25 mouse cellular contexts compared by ENCODE assay signal in genomic region chr1:132567336-132568125, GRCm38 (mm10). TPM values are rescaled to one million over a fixed set of nuclear protein-coding genes. Genes with fewer than 3 reads are reported as not detected.
DNase-seq lines count a peak whose midpoint lies in the region; ATAC-seq and TF ChIP-seq lines count a peak whose summit lies in the region.
"Had no signal": no experiment of that assay in that cellular context is flagged by ENCODE, and none has a peak within 500 bp of the region (broad histone marks: within the 10 kb centered on the region; RNA-seq: fewer than 3 reads in every experiment).

No protein-coding gene starts in this region.

- H3K27me3 ChIP-seq in cerebellum, adult 2 months (ENCODE audit: control insufficient read depth, insufficient read depth, low read length) = no peaks in the 10 kb centered on the region
- H3K27me3 ChIP-seq in heart, embryonic 10.5 days (ENCODE audit: insufficient read depth, poor library complexity, severe bottlenecking) = peaks cover 60% of the 10 kb centered on the region
- no peaks in the 10 kb centered on the region for H3K27me3 ChIP-seq in midbrain, embryonic 12.5 days
- H3K27me3 ChIP-seq in midbrain, embryonic 11.5 days (ENCODE audit: control insufficient read depth, insufficient read depth, low read length) = no peaks in the 10 kb centered on the region
- H3K27me3 ChIP-seq in forebrain, embryonic 16.5 days (replicated peaks; ENCODE audit: control insufficient read depth, insufficient read depth, low read length) = no peaks in the 10 kb centered on the region
- H3K27me3 ChIP-seq: embryonic facial prominence, embryonic 12.5 days; hindbrain, embryonic 15.5 days; intestine, embryonic 15.5 days; liver, embryonic 13.5 days; neural tube, embryonic 12.5 days had no signal

- TF ChIP-seq CTCF in cerebellum, adult 2 months (IDR thresholded peaks at IDR 0.05; ENCODE audit: borderline replicate concordance, insufficient read depth, low read depth, low read length) = no peak

- H3K9ac ChIP-seq in midbrain, embryonic 12.5 days (replicated peaks) = no peak overlapping the region
- H3K9ac ChIP-seq in midbrain, embryonic 11.5 days (ENCODE audit: low read length) = no peak overlapping the region
- no peak overlapping the region for H3K9ac ChIP-seq in forebrain, embryonic 16.5 days (replicated peaks; ENCODE audit: low read depth, low read length)
- H3K9ac ChIP-seq: embryonic facial prominence, embryonic 12.5 days; heart, embryonic 13.5 days; hindbrain, embryonic 15.5 days; intestine, embryonic 15.5 days; liver, embryonic 13.5 days; lung, embryonic 14.5 days; neural tube, embryonic 12.5 days had no signal

- peaks cover 66% of the 10 kb centered on the region for H3K4me1 ChIP-seq in cerebellum, adult 2 months (ENCODE audit: control insufficient read depth, insufficient read depth, low read length)
- peaks cover 22% of the 10 kb centered on the region for H3K4me1 ChIP-seq in heart, embryonic 10.5 days
- H3K4me1 ChIP-seq in midbrain, embryonic 12.5 days = peaks cover 4% of the 10 kb centered on the region
- H3K4me1 ChIP-seq in midbrain, embryonic 11.5 days (ENCODE audit: control insufficient read depth, insufficient read depth, low read length) = peaks cover 9% of the 10 kb centered on the region
- peaks cover 26% of the 10 kb centered on the region for H3K4me1 ChIP-seq in forebrain, embryonic 16.5 days (replicated peaks; ENCODE audit: control insufficient read depth, insufficient read depth, low read length)
- H3K4me1 ChIP-seq: liver, embryonic 13.5 days had no signal

- no peak for ATAC-seq in midbrain, embryonic 12.5 days (ENCODE audit: low FRiP score, low read depth)
- no peak for ATAC-seq in midbrain, embryonic 11.5 days (ENCODE audit: low FRiP score)
- ATAC-seq in forebrain, embryonic 16.5 days = 0 out of 2 replicates have a peak, but pooled peaks have one; percentile 2
- ATAC-seq in megakaryocyte progenitor cell, adult 5-6 weeks (replicated peaks; ENCODE audit: poor library complexity) = no peak
- ATAC-seq: activated CD4-positive, CD25-positive, alpha-beta regulatory T cell, adult 4 months; intestine, embryonic 15.5 days had no signal

- DNase-seq in cerebellum, adult 9-11 months = peak; percentile 55
- no peak for DNase-seq in cerebellum, adult 2 months
- no peak for DNase-seq in heart, embryonic 10.5 days (ENCODE audit: low spot score)
- no peak for DNase-seq in heart, postnatal 14 days
- no peak for DNase-seq in midbrain, embryonic 11.5 days (ENCODE audit: low spot score, missing footprints)
- DNase-seq: adrenal gland, adult 8-10 months; gastrocnemius, postnatal 14 days; heart, adult 18-20 months; kidney, adult 9 months; kidney, postnatal 14 days; liver, embryonic 13.5 days; lung, embryonic 14.5 days; right cerebral cortex, postnatal 4 days; thymus, postnatal 14 days had no signal

- intact Hi-C loops in heart, postnatal 14 days (cut with DNase I) = no loop called here

- H3K4me2 ChIP-seq in midbrain, embryonic 12.5 days (replicated peaks) = no peak overlapping the region
- no peak overlapping the region for H3K4me2 ChIP-seq in midbrain, embryonic 11.5 days
- H3K4me2 ChIP-seq in forebrain, embryonic 16.5 days (ENCODE audit: low read length) = no peak overlapping the region
- H3K4me2 ChIP-seq: embryonic facial prominence, embryonic 12.5 days; heart, embryonic 13.5 days; hindbrain, embryonic 15.5 days; intestine, embryonic 15.5 days; liver, embryonic 13.5 days; lung, embryonic 14.5 days; neural tube, embryonic 12.5 days had no signal

- 59% methylated on average over 11 of the region's 11 CpGs for WGBS in cerebellum, adult 2 months
- WGBS in heart, embryonic 10.5 days = 74% methylated on average over 11 of the region's 11 CpGs
- WGBS in midbrain, embryonic 12.5 days = 85% methylated on average over 11 of the region's 11 CpGs
- 88% methylated on average over 11 of the region's 11 CpGs for WGBS in midbrain, embryonic 11.5 days
- WGBS in forebrain, embryonic 16.5 days = 79% methylated on average over 11 of the region's 11 CpGs

- H3K9me3 ChIP-seq in heart, embryonic 10.5 days = no peaks in the 10 kb centered on the region
- no peaks in the 10 kb centered on the region for H3K9me3 ChIP-seq in midbrain, embryonic 12.5 days
- H3K9me3 ChIP-seq in midbrain, embryonic 11.5 days (ENCODE audit: control insufficient read depth, low read length) = no peaks in the 10 kb centered on the region
- H3K9me3 ChIP-seq in forebrain, embryonic 16.5 days (ENCODE audit: control insufficient read depth, low read length) = no peaks in the 10 kb centered on the region
- H3K9me3 ChIP-seq: embryonic facial prominence, embryonic 12.5 days; heart, embryonic 13.5 days; hindbrain, embryonic 15.5 days; intestine, embryonic 15.5 days; liver, embryonic 13.5 days; megakaryocyte, embryonic 14.5 days; neural tube, embryonic 12.5 days had no signal

- no peak for TF ChIP-seq POLR2A in cerebellum, adult 2 months (IDR thresholded peaks at IDR 0.05; ENCODE audit: borderline replicate concordance, insufficient read depth, low read length)

- H3K4me3 ChIP-seq in cerebellum, adult 2 months (replicated peaks; ENCODE audit: insufficient read depth, low read depth, low read length) = no peak overlapping the region
- no peak overlapping the region for H3K4me3 ChIP-seq in heart, embryonic 10.5 days
- H3K4me3 ChIP-seq in midbrain, embryonic 12.5 days = no peak overlapping the region
- H3K4me3 ChIP-seq in midbrain, embryonic 11.5 days (ENCODE audit: low read depth, low read length) = no peak overlapping the region
- no peak overlapping the region for H3K4me3 ChIP-seq in forebrain, embryonic 16.5 days (replicated peaks; ENCODE audit: low read length)
- H3K4me3 ChIP-seq: embryonic facial prominence, embryonic 12.5 days; erythroblast, embryonic 14.5 days; heart, embryonic 13.5 days; hindbrain, embryonic 15.5 days; intestine, embryonic 15.5 days; liver, embryonic 13.5 days; megakaryocyte, embryonic 14.5 days; neural tube, embryonic 12.5 days had no signal

- no peaks in the 10 kb centered on the region for H3K36me3 ChIP-seq in heart, embryonic 10.5 days
- no peaks in the 10 kb centered on the region for H3K36me3 ChIP-seq in midbrain, embryonic 12.5 days
- no peaks in the 10 kb centered on the region for H3K36me3 ChIP-seq in midbrain, embryonic 11.5 days (ENCODE audit: control insufficient read depth, insufficient read depth, low read length)
- peaks cover 3% of the 10 kb centered on the region; the same call in 1 of the 2 replicates for H3K36me3 ChIP-seq in forebrain, embryonic 16.5 days (ENCODE audit: control insufficient read depth, insufficient read depth)
- H3K36me3 ChIP-seq: embryonic facial prominence, embryonic 12.5 days; heart, embryonic 13.5 days; hindbrain, embryonic 15.5 days; intestine, embryonic 15.5 days; liver, embryonic 13.5 days had no signal

- H3K27ac ChIP-seq in cerebellum, adult 2 months (ENCODE audit: insufficient read depth, low read length) = no peak overlapping the region
- 0 out of 2 replicates have a peak overlapping the region, but pooled peaks have one; percentile 24 for H3K27ac ChIP-seq in heart, embryonic 10.5 days
- 0 out of 2 replicates have a peak overlapping the region, but pooled peaks have one; percentile 2 for H3K27ac ChIP-seq in midbrain, embryonic 12.5 days (replicated peaks)
- no peak overlapping the region for H3K27ac ChIP-seq in midbrain, embryonic 11.5 days (ENCODE audit: low read depth, low read length)
- H3K27ac ChIP-seq in forebrain, embryonic 16.5 days (ENCODE audit: low read length) = no peak overlapping the region; the same call in 1 of the 2 replicates
- H3K27ac ChIP-seq: embryonic facial prominence, embryonic 12.5 days; heart, embryonic 13.5 days; hindbrain, embryonic 15.5 days; intestine, embryonic 15.5 days; liver, embryonic 13.5 days; neural tube, embryonic 12.5 days had no signal

RNA-seq across cellular contexts. Expression of gene Cntn2, which starts 24.5 kb away (rescaled TPM):
- polyA plus RNA-seq in cerebellum, adult 2 months (2012; rRNA removed) = 165 and 168 TPM in 2 replicates
- polyA plus RNA-seq in heart, embryonic 10.5 days (2016; fragmentation: Nextera tagmentation; extraction: Ambion mirVana) = 0.14 and 0.67 TPM in 2 replicates
- 1 to 10 TPM; 3.5 to 4.6 TPM for total RNA-seq in heart, postnatal 14 days (2021)
- 109 and 112 TPM in 2 replicates for polyA plus RNA-seq in midbrain, embryonic 12.5 days (2016; fragmentation: Nextera tagmentation; extraction: Ambion mirVana)
- polyA plus RNA-seq in midbrain, embryonic 11.5 days (2014; fragmentation: Nextera tagmentation; extraction: Ambion mirVana) = 30.9 and 31.4 TPM in 2 replicates
- polyA plus RNA-seq in forebrain, embryonic 16.5 days (2015; fragmentation: Nextera tagmentation; extraction: Ambion mirVana) = 134 and 147 TPM in 2 replicates
- total RNA-seq in megakaryocyte progenitor cell, adult 5-6 weeks (2015) = not detected in 2 replicates
- total RNA-seq in megakaryocyte progenitor cell, adult 5-6 weeks (2017) = not detected in 2 replicates
- polyA plus RNA-seq: activated CD4-positive, CD25-positive, alpha-beta regulatory T cell, adult 4 months had no signal

Comparison
In these comparisons a context has a peak if more than half of its experiments do, and no peak if none do; other contexts are left out.
1. H3K27ac ChIP-seq: peak in heart, embryonic 10.5 days (single experiment) and midbrain, embryonic 12.5 days (single experiment); none in cerebellum, adult 2 months (single experiment), midbrain, embryonic 11.5 days (single experiment) and forebrain, embryonic 16.5 days (single experiment).
2. RNA of gene Cntn2, which starts 24.5 kb away (polyA plus RNA-seq): 165 to 168 TPM in cerebellum, adult 2 months, 134 to 147 TPM in forebrain, embryonic 16.5 days, 109 to 112 TPM in midbrain, embryonic 12.5 days and 30.9 to 31.4 TPM in midbrain, embryonic 11.5 days; 0.14 to 0.67 TPM in heart, embryonic 10.5 days; every median in the first group is over 10 times any median in the second.